Mouse (Mus musculus): ENCODE results near the gene Ifnb1.

GRCm38 (mm10) chr4:88515250-88515649 lies 7.3 kb downstream of the Ifnb1 start:
- TF ChIP-seq POLR2A (IDR thresholded peaks at IDR 0.05; ENCODE audit: low read depth, low read length) (no peak), CTCF (conservative IDR thresholded peaks at IDR 0.05 in 1 of 2, IDR thresholded peaks at IDR 0.05 in 1 of 2; ENCODE audit: low read depth in 2 of 2, low read length in 2 of 2) (no peak), USF1 (IDR thresholded peaks at IDR 0.05; ENCODE audit: low read depth, low read length) (no peak)
